Mouse (Mus musculus): ENCODE results near the gene Gpc2.

Gene Gpc2

DNA sequence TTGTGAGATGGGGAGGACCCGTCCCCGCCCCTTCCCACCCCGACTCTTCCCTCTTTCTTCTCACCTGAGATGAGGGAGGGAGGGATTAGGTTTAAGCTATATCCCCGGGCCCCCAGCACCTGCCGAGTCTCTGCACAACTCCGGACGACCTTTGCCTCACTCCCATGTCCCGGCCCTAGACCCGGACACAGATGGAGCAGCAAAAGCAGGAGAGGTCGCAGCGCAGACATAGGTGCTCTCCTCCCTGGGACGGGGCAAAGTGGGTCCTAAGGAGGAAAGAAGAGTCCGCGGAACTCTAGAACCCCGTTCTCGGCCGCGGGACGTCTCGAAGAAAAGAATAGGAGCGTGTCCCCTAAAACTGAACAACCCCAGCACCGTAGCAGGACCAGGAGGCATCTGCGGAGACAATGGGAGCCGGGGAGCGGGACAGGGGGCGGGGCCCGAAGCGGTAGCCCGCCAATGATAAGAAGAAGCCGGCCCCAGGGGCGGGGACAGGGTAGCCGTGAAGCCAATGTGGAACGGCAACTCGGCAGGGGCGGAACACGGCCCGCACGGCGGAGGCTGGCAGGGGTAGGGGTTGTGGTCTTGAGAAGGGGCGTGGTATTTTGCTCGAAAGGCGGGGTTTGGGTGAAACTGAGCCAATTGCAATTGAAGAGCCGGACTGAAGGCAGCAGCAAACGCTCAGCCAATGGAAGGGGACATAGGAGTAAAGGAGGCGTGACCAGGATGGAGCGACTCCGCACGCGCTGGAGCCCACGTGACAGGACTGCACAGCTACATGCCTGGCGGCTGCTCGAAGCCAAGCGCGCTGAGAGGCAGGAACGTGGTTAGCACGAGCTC, at the start of gene Gpc2, which contains the start of the genes Gm43720 and Stag3:
Gene Gpc2 (minus strand): TSS at position 421 of the 840 bp plus-strand sequence.
Gene Gm43720 (minus strand): TSS at position 374 of the 840 bp plus-strand sequence.
Gene Stag3 (plus strand): TSS at position 656 of the 840 bp plus-strand sequence.
- DNase-seq (ENCODE audit: low read depth, low spot score), result peak; percentile 99

DNA sequence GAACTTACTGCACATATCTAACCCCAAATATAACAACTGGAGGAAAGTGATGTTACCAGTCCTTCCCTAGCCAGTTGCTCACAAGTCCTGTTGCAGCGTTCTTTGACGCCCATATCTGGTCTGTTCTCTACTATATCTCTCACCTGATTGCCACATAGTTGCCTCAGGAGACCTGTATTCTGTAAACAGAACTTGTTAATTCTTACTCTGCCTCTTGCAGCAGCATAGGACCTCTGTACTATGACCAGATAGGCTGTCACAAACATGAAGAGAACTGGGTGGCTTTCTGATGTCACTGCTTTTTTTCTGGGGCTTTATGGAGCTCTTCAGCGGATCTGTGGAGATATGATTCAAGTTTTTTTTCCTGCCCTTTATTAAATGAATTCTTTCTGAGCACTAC, 33.0 kb upstream of the Gpc2 start:
- no peak for DNase-seq (ENCODE audit: low read depth, low spot score)

DNA sequence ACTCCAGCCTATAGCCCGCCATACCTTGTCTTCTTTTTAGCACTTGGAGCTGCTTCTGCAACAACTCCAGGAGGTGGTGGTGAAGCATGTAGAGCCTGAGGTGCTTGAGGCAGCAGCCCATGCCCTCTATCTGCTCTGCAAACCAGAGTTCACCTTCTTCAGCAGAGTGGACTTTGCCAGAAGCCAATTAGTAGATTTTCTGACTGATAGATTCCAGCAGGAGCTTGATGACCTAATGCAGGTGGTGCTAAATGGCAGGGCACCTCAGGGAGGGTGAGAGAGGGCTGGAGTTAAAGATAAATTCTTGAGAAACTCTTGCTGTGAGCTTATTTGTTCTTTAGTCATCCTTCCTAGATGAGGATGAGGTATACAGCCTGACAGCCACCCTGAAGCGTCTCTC, 19.8 kb upstream of the Gpc2 start:
- DNase-seq (ENCODE audit: low read depth, low spot score), result no peak

DNA sequence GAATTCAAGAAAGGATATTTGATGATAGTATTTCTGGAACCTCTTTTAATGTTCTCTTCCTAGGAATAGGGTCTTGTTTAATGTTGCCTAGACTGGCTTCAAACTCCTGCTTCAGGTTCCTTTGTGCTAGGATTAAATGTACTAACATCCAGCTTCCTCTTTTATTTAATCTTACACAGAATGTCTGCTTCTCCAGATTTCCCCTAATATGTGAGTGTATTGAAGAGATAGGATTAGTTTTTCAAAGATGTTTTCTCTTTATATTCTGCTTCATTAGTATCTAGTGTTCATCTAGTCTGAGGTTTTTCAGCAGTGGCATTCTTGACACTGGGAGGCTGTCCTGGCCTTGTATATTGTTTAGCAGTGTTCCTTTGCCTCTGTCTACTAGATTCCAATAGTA, 14.4 kb upstream of the Gpc2 start:
- DNase-seq (ENCODE audit: low read depth, low spot score), result no peak

DNA sequence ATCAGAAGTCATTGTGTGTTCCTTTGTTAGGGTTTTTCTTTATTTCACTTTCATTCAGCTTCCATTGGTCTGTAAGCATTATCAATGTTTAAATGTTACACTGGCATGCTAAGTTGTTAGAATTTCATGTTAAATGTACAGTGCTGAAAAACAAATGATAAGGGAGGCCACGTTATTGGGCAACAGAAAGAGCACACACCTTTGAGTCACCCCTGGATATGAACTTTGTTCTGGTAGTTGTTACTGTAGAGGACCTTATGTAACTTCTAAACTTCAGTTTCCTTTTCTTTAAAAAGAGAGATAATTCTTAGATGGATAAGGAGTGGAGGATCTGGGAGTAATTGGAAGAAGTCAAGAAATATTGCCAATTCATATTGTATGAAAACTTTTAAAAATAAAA, 11.8 kb upstream of the Gpc2 start:
- no peak for DNase-seq (ENCODE audit: low read depth, low spot score)

DNA sequence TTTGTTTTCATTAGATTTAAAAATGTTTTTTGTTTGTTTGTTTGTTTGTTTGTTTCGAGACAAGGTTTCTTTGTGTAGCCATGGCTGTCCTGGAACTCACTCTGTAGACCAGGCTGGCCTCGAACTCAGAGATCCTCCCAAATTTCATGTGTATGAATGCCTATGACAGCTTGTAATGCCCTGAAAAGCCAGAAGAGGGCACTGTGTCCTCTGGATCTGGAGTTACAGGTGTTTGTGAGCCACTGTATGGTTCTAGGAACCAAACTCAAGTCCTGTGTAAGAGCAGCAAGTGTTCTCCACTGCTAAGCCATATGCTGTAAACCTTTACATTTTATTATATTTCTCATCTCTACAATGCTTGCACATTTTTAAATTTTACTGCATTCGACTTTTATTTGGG, 8.1 kb upstream of the Gpc2 start:
- no peak for DNase-seq (ENCODE audit: low read depth, low spot score)

DNA sequence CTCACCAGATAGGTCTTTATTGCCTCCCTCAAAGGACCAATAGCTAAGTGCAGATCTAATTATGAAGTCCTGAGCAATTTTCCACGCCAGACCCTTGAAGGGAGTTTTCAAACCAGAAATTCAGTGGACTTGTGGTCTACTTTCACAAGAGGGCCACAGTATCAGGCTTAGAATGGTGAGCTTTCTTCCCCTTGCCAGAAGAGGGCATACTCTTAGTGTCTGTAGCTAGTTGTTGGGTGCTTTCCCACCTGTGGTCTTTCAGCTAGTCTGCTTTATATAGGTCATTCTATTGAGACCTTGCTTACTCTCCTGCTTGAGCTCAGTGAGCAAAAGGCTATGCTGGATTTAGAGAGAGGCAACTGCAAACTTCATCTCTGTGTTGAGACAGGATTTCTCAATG, 3.7 kb upstream of the Gpc2 start:
- no peak for DNase-seq (ENCODE audit: low read depth, low spot score)

DNA sequence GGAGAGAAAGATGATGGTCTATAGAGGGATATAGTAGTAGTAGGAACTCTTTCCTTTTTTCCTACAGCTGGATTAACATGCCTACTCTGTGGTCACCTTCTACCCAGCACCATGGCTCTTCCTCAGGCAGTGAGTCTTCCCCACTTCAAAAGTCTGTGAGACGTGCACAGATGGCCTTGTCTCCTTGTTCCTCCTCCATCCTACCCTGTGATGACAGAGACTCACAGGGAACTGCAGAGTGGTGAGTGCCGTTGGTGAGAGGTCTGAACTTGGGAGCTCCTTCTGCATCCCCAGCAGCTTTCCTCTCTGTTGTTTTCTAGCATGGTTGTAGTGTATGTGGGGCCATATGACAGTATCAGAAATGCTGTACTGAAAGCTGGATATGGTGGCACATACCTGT, 2.0 kb upstream of the Gpc2 start:
- DNase-seq (ENCODE audit: low read depth, low spot score), result no peak

DNA sequence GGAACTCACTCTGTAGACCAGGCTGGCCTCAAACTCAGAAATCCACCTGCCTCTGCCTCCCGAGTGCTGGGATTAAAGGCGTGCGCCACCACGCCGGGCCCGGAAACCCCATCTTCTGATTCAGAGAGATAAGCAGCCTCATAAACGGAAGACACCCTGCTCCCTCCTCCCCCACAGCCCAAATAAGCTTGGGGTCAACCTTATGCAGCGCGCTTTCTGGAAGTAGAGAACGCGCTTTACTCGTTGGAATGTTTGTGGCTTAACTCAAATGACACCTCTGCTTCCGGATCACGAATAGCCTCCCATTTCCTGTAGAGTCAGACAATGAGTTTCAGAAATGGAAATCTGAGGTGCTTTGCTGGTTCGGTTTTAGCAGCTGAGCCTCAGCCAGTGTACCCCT, 1.0 kb upstream of the Gpc2 start:
- DNase-seq (ENCODE audit: low read depth, low spot score), result no peak

DNA sequence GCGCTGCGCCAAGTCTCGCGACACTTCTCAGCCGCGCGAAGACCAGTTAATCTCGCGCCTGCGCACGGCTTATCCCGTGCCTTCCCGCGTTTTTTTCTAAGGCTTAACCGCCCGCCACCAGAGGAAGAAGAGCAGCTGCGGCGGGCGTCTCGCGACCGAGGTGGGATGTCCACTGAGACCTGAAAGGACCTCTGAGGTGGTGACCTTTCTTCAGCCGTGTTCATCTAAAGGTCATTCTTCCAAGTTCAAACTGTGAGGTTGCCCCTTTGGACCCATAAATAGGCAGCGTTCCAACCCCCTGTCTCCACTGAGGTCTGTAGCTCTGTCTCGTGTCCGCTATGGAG, 592 bp upstream of the Gpc2 start:
- no peak for DNase-seq (ENCODE audit: low read depth, low spot score)

DNA sequence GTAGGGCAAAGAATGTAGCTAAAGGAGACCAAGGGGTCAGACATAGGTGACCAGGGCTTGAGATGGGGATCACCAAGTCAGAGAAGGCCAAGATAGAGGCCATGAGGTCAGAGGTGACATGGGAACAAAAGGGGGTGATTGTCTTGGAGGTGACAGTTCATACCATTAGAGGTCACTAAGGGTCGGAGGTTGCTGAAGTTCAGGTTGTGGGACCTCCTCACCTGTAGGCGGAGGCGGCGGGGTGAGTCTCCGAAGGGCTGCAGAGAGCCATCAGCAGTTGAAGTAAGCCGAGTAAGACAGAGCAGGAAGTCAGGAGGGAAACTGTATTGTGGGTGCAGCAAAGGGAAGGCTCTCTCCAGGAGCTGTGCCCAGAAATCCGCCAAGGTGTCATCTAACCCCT, 1.8 kb downstream of the Gpc2 start:
- no peak for DNase-seq (ENCODE audit: low read depth, low spot score)

DNA sequence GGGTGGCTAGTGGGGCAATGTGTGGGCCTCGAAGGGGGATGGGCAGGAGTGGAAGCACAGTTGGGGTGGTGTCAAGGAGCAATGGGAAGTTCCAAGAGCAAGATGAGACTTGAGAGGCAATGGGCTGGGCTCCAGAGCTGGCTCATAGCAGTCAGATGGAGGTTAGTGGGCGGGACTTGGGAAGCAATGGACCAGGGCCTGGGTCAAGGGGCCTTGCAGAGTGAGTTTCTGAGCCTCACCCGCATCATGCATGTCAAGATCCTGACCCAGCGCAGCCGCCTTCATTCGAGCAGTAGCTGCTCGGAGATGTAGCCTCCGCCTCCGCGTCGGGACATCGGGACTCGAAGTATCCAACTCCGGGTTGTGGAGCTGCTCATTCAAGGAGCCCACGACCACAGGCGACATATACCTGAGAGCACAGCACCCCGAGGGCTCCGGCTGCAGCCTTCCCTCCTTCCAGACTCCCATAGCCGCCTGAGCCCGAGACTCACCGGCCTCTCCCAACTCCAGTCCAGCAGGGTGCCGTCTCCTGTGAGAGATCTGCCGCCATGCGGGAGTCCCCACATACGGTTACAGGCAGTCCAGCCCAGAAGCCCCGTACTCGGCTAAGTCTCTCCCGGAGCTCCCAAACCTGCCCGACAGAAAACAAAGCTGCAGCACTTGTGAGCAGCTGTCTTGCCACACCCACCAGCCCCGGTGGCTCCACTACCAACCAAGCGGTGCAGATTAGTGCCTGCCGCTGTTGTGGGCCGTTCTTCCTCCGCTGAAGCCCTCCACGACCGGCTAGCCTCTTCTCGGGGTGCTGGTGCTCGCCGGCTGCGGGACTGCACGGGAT, 4.4 kb downstream of the Gpc2 start:
- DNase-seq (ENCODE audit: low read depth, low spot score), result no peak

DNA sequence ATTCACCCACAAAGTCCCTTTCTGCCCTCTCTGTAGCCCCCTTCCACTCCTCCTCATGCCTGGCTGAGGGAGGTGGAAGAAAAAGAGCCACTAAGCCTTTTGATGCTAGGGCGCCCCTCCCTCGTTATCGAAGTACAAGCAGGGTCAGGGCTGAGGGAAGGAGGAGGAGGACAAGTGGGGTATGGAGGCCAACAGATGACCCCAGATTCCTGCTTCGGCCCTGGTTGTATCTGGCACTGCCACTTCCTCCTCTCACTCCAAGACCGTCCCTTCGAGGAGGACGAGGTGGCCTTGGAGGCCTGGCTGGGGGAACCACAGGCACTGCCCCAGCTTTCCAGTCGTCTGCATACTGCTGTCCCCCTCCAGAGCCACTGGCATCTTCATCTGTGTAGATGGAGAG, 5.6 kb downstream of the Gpc2 start:
- DNase-seq (ENCODE audit: low read depth, low spot score), result no peak

DNA sequence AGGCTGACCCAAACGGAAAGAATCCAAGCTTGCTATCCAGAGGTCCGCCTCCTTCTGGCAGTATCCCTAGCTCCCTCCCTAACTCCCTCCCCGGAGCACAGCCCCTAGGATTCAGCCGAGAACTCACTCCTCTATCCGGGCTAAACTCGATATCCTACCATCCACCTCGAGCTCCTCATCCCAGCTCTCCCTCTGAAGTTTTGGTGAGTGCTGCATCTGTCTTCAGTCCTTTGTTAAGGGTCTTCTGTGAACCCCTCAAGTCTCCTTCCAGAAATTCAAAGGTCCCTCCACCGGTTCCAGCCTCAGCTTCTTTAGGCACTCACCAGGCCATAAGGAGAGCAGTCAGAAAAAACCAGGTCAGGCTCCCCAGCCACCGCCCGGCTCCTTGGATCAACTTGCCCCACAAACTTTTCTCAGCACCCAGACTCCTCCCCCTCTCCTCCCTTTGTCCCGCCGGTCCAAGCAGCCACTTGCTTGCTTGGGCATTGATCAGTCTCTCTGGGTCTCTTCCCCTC, 7.3 kb downstream of the Gpc2 start, which contains the start of gene Gal3st4:
Gene Gal3st4 (minus strand): TSS at position 432 of the 515 bp plus-strand sequence.
- DNase-seq (ENCODE audit: low read depth, low spot score), result no peak

DNA sequence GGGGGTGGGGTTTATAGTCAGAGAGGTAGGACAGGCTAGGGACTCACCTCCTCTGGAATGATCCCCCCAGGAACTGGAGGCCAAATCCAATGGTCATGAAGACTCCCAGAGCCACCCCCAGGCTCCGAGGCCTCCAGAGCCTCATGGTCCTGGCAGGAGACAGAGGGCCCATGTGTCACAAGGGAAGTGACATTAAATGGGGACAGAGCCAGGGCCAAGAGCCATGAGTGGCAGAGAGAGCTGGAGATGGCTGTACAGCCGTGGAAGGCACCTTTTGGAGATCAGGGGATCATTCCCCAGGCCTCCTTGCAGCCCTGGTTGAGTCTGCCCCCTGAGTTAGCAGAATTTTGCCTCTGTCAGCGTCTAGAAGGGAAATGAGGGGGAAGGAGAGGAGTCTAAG, 8.6 kb downstream of the Gpc2 start:
- DNase-seq (ENCODE audit: low read depth, low spot score), result no peak

DNA sequence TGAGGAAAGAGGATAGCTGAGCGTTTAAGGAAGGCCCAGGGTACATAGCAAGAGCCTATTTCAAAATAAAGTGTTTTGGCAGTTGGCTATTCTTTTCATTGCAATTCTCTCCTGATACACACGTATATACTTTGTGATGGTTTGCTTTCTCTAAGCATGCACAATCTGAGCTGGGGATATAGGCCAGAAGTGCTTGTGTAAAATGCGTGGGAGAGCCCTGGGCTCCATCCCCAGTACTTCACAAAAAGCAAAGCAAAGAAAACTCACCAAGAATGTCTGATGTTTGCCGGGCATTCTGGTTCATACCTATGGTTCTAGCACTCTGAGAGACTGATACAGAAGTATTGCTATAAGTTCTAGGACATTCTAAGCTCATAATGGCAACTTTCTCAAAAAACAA, 10.8 kb downstream of the Gpc2 start:
- DNase-seq (ENCODE audit: low read depth, low spot score), result no peak

DNA sequence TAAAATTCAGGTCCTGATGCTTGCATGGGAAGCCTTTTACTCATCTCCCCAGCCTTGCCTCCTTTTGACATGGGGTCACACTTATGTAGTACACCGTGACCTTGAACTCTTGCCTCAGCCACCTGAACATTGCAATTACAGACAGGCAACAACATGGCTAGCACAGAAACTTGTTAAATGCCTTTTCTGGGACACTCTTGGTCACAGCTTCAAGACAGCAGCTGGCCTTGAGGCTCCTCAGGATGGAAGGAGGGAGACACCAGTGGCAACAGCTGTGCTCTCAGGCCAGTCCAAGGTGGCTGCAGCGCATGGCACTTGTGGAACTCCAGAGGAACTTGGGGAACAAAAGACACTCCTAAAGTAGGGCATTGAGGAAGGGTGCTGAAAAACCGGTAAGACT, 12.7 kb downstream of the Gpc2 start:
- DNase-seq (ENCODE audit: low read depth, low spot score), result no peak

DNA sequence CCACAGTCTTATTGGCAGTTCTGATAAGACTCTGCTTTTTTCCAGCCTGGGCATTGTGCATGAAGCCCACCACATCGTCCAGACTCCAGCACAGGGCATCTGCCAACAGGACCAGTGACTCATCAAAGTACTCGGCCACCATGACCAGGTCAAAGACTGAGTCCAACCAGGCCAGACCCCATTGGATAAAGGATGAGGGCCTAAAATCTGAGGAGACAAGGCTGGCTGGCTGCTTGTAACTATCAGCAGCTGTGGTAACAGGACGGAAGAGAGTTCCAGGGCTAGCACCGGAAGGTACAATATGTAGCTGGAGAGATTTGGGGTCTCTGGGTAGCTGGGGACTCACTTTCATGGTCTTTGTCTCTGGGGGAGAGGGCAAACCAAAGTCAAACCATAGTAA, 14.1 kb downstream of the Gpc2 start:
- no peak for DNase-seq (ENCODE audit: low read depth, low spot score)

DNA sequence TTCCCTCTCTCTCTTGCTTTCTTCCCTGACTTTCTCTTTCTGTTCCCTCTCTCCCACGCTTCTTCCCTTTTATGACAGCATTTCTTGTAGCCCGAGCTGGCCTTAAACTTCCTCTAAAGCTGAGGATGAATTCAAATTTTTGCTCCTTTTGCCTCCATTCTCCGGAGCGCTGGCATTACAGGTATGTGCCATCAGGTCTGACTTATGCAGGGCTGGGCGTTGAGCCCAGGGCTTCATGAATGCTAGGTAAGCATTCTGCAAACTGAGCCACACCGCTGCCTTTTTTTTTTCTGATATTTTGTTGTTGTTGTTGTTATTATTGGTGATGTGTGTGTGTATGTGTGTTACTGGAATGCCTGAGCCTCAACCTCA, 15.6 kb downstream of the Gpc2 start:
- DNase-seq (ENCODE audit: low read depth, low spot score), result no peak

DNA sequence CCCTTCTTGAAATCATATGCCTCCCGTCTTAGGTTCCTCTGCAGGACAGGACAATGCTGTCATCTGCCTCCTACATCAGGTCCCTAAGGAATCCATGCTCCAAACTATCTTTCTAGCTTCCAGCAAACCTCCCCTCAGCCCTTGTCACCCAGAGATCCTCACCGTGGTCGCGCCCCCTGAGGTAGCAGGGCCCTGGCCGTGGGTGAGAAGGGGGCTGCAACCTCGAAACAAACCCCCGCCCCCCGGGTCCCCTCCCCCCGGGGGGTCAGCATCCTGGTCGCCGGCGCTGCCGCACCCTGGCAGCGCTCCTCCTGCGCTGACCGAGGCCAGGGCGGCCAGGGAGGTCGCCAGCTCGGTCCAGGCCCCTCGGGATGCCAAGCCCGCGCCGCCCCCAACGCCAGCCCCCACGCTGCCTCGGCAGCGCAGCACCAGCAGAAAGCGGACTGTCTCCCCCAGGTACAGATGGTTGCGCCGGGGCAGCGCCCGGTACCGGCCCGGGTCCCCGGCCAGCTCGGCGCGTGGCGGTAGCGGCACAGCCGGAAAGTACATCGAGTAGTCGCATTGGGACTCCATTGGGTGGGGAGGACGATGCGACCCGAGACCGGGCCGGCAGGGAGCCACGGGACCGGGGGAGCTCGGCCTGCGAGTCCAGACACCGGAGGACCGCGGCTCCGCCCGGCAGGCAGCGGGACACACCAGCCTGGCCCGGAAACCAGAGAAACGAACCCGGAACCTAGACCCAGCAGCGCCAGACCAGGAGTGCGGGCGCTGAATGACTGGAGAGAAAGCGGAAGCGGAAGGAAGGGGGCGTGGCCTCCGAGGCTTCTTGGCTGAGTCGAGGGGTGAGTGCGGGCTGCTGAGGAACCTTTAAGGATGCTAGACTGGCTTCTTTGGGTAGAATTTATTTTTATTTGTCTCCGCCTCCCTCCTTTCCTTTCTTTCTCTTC, 16.3 kb downstream of the Gpc2 start, which contains the start of gene BC037034:
Gene BC037034 (minus strand): TSS at position 774 of the 947 bp plus-strand sequence.
- DNase-seq (ENCODE audit: low read depth, low spot score), result peak; percentile 78

DNA sequence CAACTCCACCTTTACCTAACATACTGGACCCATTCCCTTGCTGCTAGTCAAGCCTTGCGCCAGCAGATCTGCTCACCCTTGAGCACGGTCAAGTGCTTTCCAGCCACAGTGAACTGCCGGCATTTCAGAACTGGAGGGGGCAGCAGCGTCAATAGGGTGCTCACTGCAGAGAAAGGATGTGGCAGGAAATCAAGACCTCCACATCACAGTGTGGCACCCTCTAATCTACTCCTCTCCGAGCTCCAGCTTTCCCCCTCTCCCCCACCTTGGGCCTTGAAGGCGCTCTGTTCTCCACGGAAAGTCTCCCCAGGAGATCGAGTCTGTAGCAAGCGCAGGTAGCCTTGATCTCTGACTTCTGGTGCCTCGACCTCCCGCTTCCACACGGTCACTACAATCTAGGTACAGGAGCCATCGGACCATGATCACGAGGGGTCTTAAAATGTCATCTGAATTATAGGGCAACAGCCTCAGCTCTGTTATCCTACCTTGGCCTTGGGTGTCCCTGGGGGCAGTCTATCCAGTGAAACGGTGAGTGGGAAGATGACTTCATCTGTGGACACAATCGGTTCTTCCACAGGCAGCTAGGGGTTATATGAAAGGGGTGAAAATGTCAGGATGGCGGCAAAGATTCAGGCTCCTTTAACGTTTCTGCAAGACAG, 17.1 kb downstream of the Gpc2 start:
- no peak for DNase-seq (ENCODE audit: low read depth, low spot score)
